Mouse (Mus musculus): Measurements from ENCODE around the gene Hoxa11. TPM values are rescaled to one million over a fixed set of nuclear protein-coding genes. Genes with fewer than 3 reads are reported as not detected.
A peak's percentile ranks its signal among the peaks of the same experiment; 100 is the strongest.

Gene Hoxa11
- polyA plus RNA-seq, 1 experiment = not detected

DNA sequence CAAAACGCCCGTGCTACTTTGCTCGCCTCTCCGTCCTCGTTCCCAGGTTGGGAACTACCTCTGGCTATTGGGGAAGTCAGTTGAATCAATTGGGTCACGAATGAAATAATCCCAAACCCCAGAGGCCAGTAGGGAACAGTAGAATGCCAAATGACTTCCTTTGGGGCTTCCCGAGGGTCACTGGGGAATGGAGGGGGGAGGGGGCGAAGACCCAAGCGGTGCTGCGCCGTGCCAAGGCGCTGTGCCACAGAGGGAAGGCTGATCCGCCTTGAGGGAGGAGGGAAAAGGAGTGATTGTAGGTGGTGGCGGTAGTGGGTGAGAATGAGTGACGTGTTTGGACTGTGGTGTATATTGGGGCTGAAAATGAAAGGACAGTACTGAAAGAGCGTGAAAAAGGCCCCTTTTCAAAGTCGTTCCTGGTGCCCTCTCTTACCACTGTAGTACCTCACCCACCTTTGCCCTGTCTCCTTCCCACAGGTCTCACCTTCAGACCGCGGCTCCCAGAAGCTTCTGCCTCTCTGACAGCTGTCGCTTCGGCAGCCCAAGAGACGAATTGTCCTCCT is 33.0 kb downstream of the Hoxa11 start:
- H3K36me3 ChIP-seq (ENCODE audit: control insufficient read depth, insufficient read depth, low read length) = no peaks in the 10 kb centered on the region
- under 1% methylated on average over 22 of the region's 22 CpGs for WGBS
- TF ChIP-seq CTCF (IDR thresholded peaks at IDR 0.05; ENCODE audit: borderline replicate concordance, control insufficient read depth, extremely low read depth, insufficient read depth, low read length, poor library complexity) = no peak
- no peak for TF ChIP-seq POLR2A (IDR thresholded peaks at IDR 0.05; ENCODE audit: control insufficient read depth, extremely low read depth, insufficient read depth, low read length, poor library complexity)
- H3K4me1 ChIP-seq (replicated peaks; ENCODE audit: control insufficient read depth, insufficient read depth, low read length) = peaks cover 25% of the 10 kb centered on the region
- peaks cover 18% of the 10 kb centered on the region; the same call in 1 of the 2 replicates for H3K27me3 ChIP-seq (ENCODE audit: control insufficient read depth, insufficient read depth, low read length)
- peak overlapping the region; percentile 44 for H3K4me3 ChIP-seq (ENCODE audit: control insufficient read depth, insufficient read depth, low read length)
- H3K27ac ChIP-seq (ENCODE audit: control insufficient read depth, insufficient read depth, low read length) = peak overlapping the region; percentile 10; the same call in 1 of the 2 replicates
- DNase-seq = no peak

DNA sequence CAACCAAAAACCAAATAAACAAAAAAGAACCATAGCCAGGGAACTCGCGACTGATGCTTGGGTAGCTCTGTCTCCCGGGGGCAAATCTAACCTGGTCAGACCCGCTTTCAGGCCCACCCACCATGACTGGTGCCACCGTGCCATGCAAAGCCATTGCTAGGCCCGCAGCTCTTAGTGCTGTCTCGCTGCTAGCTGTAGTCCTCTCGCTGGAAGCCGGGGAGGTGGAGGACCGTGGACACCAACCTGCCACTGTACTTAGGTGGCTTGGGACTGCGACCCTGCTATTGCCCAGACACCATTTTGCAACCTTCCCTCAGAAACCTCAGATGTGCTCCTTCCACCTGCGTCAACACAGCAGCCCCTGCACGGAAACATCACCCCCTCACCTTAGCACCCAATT is 33.6 kb downstream of the Hoxa11 start:
- WGBS = 0% methylated on average over 13 of the region's 13 CpGs
- Histone ChIP-seq H3K4me1 (replicated peaks; ENCODE audit: control insufficient read depth, insufficient read depth, low read length) (peaks cover 20% of the 10 kb centered on the region), H3K4me3 (ENCODE audit: control insufficient read depth, insufficient read depth, low read length) (peak overlapping the region; percentile 44), H3K27ac (ENCODE audit: control insufficient read depth, insufficient read depth, low read length) (no peak overlapping the region), H3K36me3 (ENCODE audit: control insufficient read depth, insufficient read depth, low read length) (no peaks in the 10 kb centered on the region), H3K27me3 (ENCODE audit: control insufficient read depth, insufficient read depth, low read length) (peaks cover 17% of the 10 kb centered on the region; the same call in 1 of the 2 replicates)
- no peak for DNase-seq
- no peak for TF ChIP-seq CTCF (IDR thresholded peaks at IDR 0.05; ENCODE audit: borderline replicate concordance, control insufficient read depth, extremely low read depth, insufficient read depth, low read length, poor library complexity)
- no peak for TF ChIP-seq POLR2A (IDR thresholded peaks at IDR 0.05; ENCODE audit: control insufficient read depth, extremely low read depth, insufficient read depth, low read length, poor library complexity)

DNA sequence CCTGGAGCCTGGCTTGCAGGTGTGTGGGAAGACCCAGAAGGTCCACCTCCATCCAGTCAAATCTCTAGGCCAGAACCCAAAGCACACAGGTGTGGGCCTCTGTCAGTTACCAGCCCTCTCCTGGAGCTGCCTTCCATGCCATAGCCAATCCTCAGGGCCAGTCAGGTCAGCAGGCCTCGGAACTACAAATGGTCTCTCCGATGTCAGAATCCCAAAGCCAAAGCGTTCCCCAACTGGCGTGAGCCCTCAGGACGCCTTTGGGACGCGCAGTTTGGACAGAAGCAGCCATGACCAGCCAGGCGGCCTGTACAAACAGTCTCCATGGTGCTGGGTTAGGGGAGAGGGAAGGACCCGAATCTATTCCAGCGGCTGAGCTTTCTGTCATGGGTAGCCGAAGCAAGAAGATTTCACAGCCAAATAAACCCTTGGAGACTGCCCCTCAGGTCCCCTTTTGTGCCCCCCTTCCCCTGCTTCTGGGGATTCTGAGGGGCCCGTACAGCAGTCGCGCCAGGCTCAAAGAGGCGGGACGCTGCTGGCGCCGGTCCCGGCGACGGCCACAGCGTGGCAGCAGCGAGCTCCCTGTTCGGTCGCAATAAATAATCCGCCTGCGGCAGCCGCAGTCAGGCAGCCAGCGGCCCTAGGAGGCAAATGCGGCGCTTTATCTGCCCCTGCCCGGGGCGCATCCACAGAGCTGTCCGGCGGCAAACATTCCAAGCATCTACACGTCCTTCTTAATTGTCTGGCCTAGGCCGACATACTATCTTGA is 34.3 kb downstream of the Hoxa11 start:
- no peak for TF ChIP-seq POLR2A (IDR thresholded peaks at IDR 0.05; ENCODE audit: control insufficient read depth, extremely low read depth, insufficient read depth, low read length, poor library complexity)
- TF ChIP-seq CTCF (IDR thresholded peaks at IDR 0.05; ENCODE audit: borderline replicate concordance, control insufficient read depth, extremely low read depth, insufficient read depth, low read length, poor library complexity) = peak; percentile 82; the same call in 1 of the 2 replicates
- peak; percentile 79 for DNase-seq
- no peak overlapping the region for H3K27ac ChIP-seq (ENCODE audit: control insufficient read depth, insufficient read depth, low read length)
- peaks cover 15% of the 10 kb centered on the region; the same call in 1 of the 2 replicates for H3K27me3 ChIP-seq (ENCODE audit: control insufficient read depth, insufficient read depth, low read length)
- H3K36me3 ChIP-seq (ENCODE audit: control insufficient read depth, insufficient read depth, low read length) = no peaks in the 10 kb centered on the region
- peak overlapping the region; percentile 44 for H3K4me3 ChIP-seq (ENCODE audit: control insufficient read depth, insufficient read depth, low read length)
- H3K4me1 ChIP-seq (replicated peaks; ENCODE audit: control insufficient read depth, insufficient read depth, low read length) = peaks cover 18% of the 10 kb centered on the region
- WGBS = 4% methylated on average over 37 of the region's 37 CpGs

DNA sequence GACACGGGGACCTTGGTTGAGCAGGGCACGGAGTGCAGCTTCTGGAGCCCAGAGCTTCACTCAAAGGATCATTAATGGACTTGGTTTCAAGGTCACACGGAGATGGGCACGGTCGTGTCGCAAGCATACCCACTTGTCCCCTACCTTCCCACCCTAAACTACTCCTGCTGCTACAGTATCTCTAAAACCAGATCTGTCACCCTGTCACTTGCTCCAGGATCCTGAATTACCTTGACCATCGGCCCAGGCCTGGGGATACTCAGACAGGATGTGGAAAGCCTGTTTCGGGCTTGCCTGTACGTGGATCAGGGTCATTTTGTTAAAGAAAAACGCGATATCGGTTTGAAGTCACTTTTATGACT is 35.9 kb downstream of the Hoxa11 start:
- no peak for TF ChIP-seq CTCF (IDR thresholded peaks at IDR 0.05; ENCODE audit: borderline replicate concordance, control insufficient read depth, extremely low read depth, insufficient read depth, low read length, poor library complexity)
- TF ChIP-seq POLR2A (IDR thresholded peaks at IDR 0.05; ENCODE audit: control insufficient read depth, extremely low read depth, insufficient read depth, low read length, poor library complexity) = no peak
- H3K4me1 ChIP-seq (replicated peaks; ENCODE audit: control insufficient read depth, insufficient read depth, low read length) = peaks cover 18% of the 10 kb centered on the region
- no peaks in the 10 kb centered on the region for H3K36me3 ChIP-seq (ENCODE audit: control insufficient read depth, insufficient read depth, low read length)
- no peak for DNase-seq
- no peak overlapping the region for H3K27ac ChIP-seq (ENCODE audit: control insufficient read depth, insufficient read depth, low read length)
- 71% methylated on average over 12 of the region's 12 CpGs for WGBS
- no peak overlapping the region for H3K4me3 ChIP-seq (ENCODE audit: control insufficient read depth, insufficient read depth, low read length)
- peaks cover 13% of the 10 kb centered on the region; the same call in 1 of the 2 replicates for H3K27me3 ChIP-seq (ENCODE audit: control insufficient read depth, insufficient read depth, low read length)

DNA sequence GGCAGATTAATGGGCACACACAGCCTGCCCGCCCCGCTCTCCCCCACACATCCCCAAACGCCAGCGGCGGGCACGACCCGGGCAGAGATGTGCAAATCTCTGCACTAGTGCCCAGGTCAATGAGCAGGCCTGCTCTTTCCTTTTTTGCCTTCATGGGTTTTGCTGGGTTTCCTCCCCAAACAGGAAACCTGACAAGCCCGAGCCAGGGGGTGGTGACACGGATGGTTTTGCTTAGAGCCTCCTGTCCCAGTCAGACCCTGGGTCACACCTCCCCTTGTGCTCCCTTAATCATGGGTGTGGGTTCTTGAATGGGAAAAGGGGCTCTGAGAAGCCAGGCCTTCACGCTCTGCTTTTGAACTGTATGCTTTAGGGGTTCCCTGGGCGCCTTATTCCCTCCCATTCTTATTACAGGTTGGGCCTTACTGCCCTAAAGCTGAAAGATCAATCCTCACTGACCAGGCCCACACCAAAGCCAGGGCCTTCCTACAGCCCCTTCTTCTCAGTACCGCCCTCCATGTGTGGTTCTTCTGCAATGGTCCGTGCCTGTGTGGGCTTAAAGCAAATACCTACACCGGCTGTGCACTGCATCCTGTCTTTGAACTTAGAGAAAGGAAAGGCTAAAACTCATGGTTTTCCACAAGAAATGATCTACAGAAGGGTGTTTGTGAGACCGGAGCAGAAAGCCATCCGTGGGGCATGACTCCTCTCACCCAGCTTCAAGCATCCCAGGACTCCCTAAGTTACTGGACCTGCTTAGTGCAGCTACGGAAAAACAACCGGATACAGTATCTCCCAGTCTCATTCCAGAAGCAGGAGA is 36.5 kb downstream of the Hoxa11 start:
- TF ChIP-seq POLR2A (IDR thresholded peaks at IDR 0.05; ENCODE audit: control insufficient read depth, extremely low read depth, insufficient read depth, low read length, poor library complexity) (no peak), CTCF (IDR thresholded peaks at IDR 0.05; ENCODE audit: borderline replicate concordance, control insufficient read depth, extremely low read depth, insufficient read depth, low read length, poor library complexity) (no peak)
- Histone ChIP-seq H3K36me3 (ENCODE audit: control insufficient read depth, insufficient read depth, low read length) (no peaks in the 10 kb centered on the region), H3K27me3 (ENCODE audit: control insufficient read depth, insufficient read depth, low read length) (peaks cover 13% of the 10 kb centered on the region; the same call in 1 of the 2 replicates), H3K27ac (ENCODE audit: control insufficient read depth, insufficient read depth, low read length) (no peak overlapping the region), H3K4me3 (ENCODE audit: control insufficient read depth, insufficient read depth, low read length) (no peak overlapping the region), H3K4me1 (replicated peaks; ENCODE audit: control insufficient read depth, insufficient read depth, low read length) (peaks cover 18% of the 10 kb centered on the region)
- WGBS = 31% methylated on average over 18 of the region's 18 CpGs
- DNase-seq = no peak

Measured in thymus, adult 2 months (tissue).